Mouse (Mus musculus) forebrain, embryonic 16.5 days (tissue): ENCODE measurements around the gene Bfsp2. TPM values are rescaled to one million over a fixed set of nuclear protein-coding genes. Genes with fewer than 3 reads are reported as not detected.

Experiments used
- ATAC-seq: fragments of 200-750 bp; cut with Nextera tagmentation; 2 replicates; pipeline ENCODE4 v1.8.0; 2017; ENCODE audit warnings: mild to moderate bottlenecking, moderate library complexity
- H3K27ac ChIP-seq: fragments of 300-500 bp; sonication (generic); 2 replicates; pipeline ENCODE4 v1.5.1; 2014; ENCODE audit warnings: low read length, control low read depth
- H3K27me3 ChIP-seq: fragments of 300-500 bp; sonication (generic); replicated peaks from 2 replicates; pipeline ENCODE4 v1.6.1; 2014; ENCODE audit warnings: low read length; ENCODE audit not compliant: control insufficient read depth, insufficient read depth
- H3K36me3 ChIP-seq: fragments of 300-500 bp; sonication (generic); 2 replicates; pipeline ENCODE4 v1.6.1; 2014; ENCODE audit not compliant: control insufficient read depth, insufficient read depth
- H3K4me1 ChIP-seq: fragments of 300-500 bp; sonication (generic); replicated peaks from 2 replicates; pipeline ENCODE4 v1.6.1; 2014; ENCODE audit warnings: low read length; ENCODE audit not compliant: control insufficient read depth, insufficient read depth
- H3K4me2 ChIP-seq: fragments of 300-500 bp; sonication (generic); 2 replicates; pipeline ENCODE4 v1.6.1; 2014; ENCODE audit warnings: mild to moderate bottlenecking, low read length, control low read depth
- H3K4me3 ChIP-seq: fragments of 300-500 bp; sonication (generic); replicated peaks from 2 replicates; pipeline ENCODE4 v1.5.1; 2014; ENCODE audit warnings: mild to moderate bottlenecking, low read length, control low read depth
- H3K9ac ChIP-seq: fragments of 300-500 bp; sonication (generic); replicated peaks from 2 replicates; pipeline ENCODE4 v1.6.1; 2014; ENCODE audit warnings: low read depth, low read length, control low read depth
- H3K9me3 ChIP-seq: fragments of 300-500 bp; sonication (generic); 2 replicates; pipeline ENCODE4 v1.6.1; 2016; ENCODE audit warnings: low read length; ENCODE audit not compliant: control insufficient read depth
- WGBS: fragments of 180-500 bp; shearing (Covaris S2); extraction: QIAGEN DNeasy Blood & Tissue Kit; methylation state at CpG from one replicate; pipeline ENCODE4 v1.1.7; 2014; 5-methylcytosine and 5-hydroxymethylcytosine counted together
- polyA plus RNA-seq: library from polyadenylated mRNA; unstranded; fragments of >200 nt; fragmentation: Nextera tagmentation; extraction: Ambion mirVana; gene quantifications from 2 replicates; pipeline ENCODE4 v1.2.1, GENCODE M21; 2015

Gene Bfsp2
- polyA plus RNA-seq, 1 experiment from 2014 or later, result 0.90 TPM

GRCm38 (mm10) chr9:103384141-103384796, 96.0 kb downstream of the Bfsp2 start:
- no peaks in the 10 kb centered on the region for H3K9me3 ChIP-seq
- no peaks in the 10 kb centered on the region; the same call in 1 of the 2 replicates for H3K4me1 ChIP-seq
- H3K27me3 ChIP-seq, result no peaks in the 10 kb centered on the region
- WGBS, result 83% methylated on average over 4 of the region's 4 CpGs
- H3K9ac ChIP-seq, result no peak overlapping the region
- H3K4me3 ChIP-seq, result no peak overlapping the region
- H3K36me3 ChIP-seq, result no peaks in the 10 kb centered on the region
- H3K4me2 ChIP-seq, result no peak overlapping the region
- ATAC-seq, result no peak
- no peak overlapping the region for H3K27ac ChIP-seq

GRCm38 (mm10) chr9:103383576-103383975, 96.6 kb downstream of the Bfsp2 start:
- no peak for ATAC-seq
- no peak overlapping the region for H3K27ac ChIP-seq
- no peaks in the 10 kb centered on the region for H3K36me3 ChIP-seq
- no peaks in the 10 kb centered on the region; the same call in 1 of the 2 replicates for H3K4me1 ChIP-seq
- H3K4me2 ChIP-seq, result no peak overlapping the region
- no peaks in the 10 kb centered on the region for H3K27me3 ChIP-seq
- no peak overlapping the region for H3K4me3 ChIP-seq
- no peak overlapping the region for H3K9ac ChIP-seq
- no peaks in the 10 kb centered on the region for H3K9me3 ChIP-seq
- WGBS, result 84% methylated on average over 1 of the region's 1 CpGs

GRCm38 (mm10) chr9:103382989-103383388, 97.2 kb downstream of the Bfsp2 start:
- Histone ChIP-seq H3K4me2 (no peak overlapping the region), H3K9ac (no peak overlapping the region), H3K36me3 (no peaks in the 10 kb centered on the region), H3K4me1 (no peaks in the 10 kb centered on the region; the same call in 1 of the 2 replicates), H3K4me3 (no peak overlapping the region), H3K27me3 (no peaks in the 10 kb centered on the region), H3K9me3 (no peaks in the 10 kb centered on the region), H3K27ac (no peak overlapping the region)
- 71% methylated on average over 6 of the region's 6 CpGs for WGBS
- no peak for ATAC-seq

- H3K9me3 ChIP-seq, result no peaks in the 10 kb centered on the region
- no peak overlapping the region for H3K4me3 ChIP-seq
- no peaks in the 10 kb centered on the region for H3K27me3 ChIP-seq
- no peak overlapping the region for H3K4me2 ChIP-seq
- H3K9ac ChIP-seq, result no peak overlapping the region
- no peaks in the 10 kb centered on the region for H3K36me3 ChIP-seq
- H3K27ac ChIP-seq, result no peak overlapping the region
- 81% methylated on average over 4 of the region's 4 CpGs for WGBS
- no peaks in the 10 kb centered on the region for H3K4me1 ChIP-seq
- no peak for ATAC-seq
Measured at GRCm38 (mm10) chr9:103380566-103380965, 99.7 kb downstream of the Bfsp2 start.

- Histone ChIP-seq H3K4me3 (no peak overlapping the region), H3K36me3 (no peaks in the 10 kb centered on the region), H3K4me1 (no peaks in the 10 kb centered on the region), H3K4me2 (no peak overlapping the region), H3K27me3 (no peaks in the 10 kb centered on the region), H3K9me3 (no peaks in the 10 kb centered on the region), H3K27ac (no peak overlapping the region), H3K9ac (no peak overlapping the region)
- ATAC-seq, result no peak
- 80% methylated on average over 9 of the region's 9 CpGs for WGBS
Measured at GRCm38 (mm10) chr9:103379199-103379598, 101.0 kb downstream of the Bfsp2 start.

- Histone ChIP-seq H3K4me1 (no peaks in the 10 kb centered on the region), H3K4me3 (no peak overlapping the region), H3K9ac (no peak overlapping the region), H3K9me3 (no peaks in the 10 kb centered on the region), H3K4me2 (no peak overlapping the region), H3K27me3 (no peaks in the 10 kb centered on the region), H3K36me3 (no peaks in the 10 kb centered on the region), H3K27ac (no peak overlapping the region)
- WGBS, result 37% methylated on average over 10 of the region's 10 CpGs
- no peak for ATAC-seq
Measured at GRCm38 (mm10) chr9:103378686-103379085, 101.5 kb downstream of the Bfsp2 start.

GRCm38 (mm10) chr9:103376346-103377320, 103.6 kb downstream of the Bfsp2 start:
- no peak overlapping the region for H3K9ac ChIP-seq
- no peak overlapping the region for H3K27ac ChIP-seq
- no peak for ATAC-seq
- no peaks in the 10 kb centered on the region for H3K4me1 ChIP-seq
- no peaks in the 10 kb centered on the region for H3K9me3 ChIP-seq
- H3K36me3 ChIP-seq, result no peaks in the 10 kb centered on the region
- H3K27me3 ChIP-seq, result no peaks in the 10 kb centered on the region
- 68% methylated on average over 7 of the region's 7 CpGs for WGBS
- H3K4me2 ChIP-seq, result no peak overlapping the region
- no peak overlapping the region for H3K4me3 ChIP-seq

Other genes with a start within 250 kb of the Bfsp2 start
- gene Trf, start 250.0 kb downstream of the Bfsp2 start, polyA plus RNA-seq, result 29.6 and 31.3 TPM in 2 replicates
- 0.89 and 1.1 TPM in 2 replicates for gene 1300017J02Rik, start 175.3 kb downstream of the Bfsp2 start, polyA plus RNA-seq
- gene Topbp1, start 175.2 kb downstream of the Bfsp2 start, polyA plus RNA-seq, result 33.0 and 43.9 TPM in 2 replicates
- gene Cdv3, start 114.6 kb downstream of the Bfsp2 start, polyA plus RNA-seq, result 82.8 and 113 TPM in 2 replicates